22 mouse cellular contexts compared by ENCODE assay signal in the genomic region with DNA sequence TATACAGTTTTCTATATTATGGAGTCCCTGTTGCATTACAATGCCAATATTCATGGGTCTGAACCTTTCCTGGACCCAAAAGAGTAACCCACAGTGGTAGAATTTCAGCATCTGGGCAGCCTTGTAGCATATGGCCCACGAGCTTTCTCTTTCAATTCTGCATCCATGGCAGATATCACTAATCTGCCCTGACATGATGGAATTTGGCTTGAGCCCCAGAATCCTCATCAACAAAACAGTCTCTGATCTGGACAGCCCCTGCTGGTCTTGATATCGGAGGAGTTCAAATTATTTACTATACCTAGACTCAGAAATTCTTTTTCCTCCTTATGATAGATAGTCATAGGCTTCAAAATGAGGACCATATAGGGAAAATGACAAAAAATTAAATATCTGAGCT.
"Had no signal": no experiment of that assay in that cellular context is flagged by ENCODE, and none has a peak within 500 bp of the region (broad histone marks: within the 10 kb centered on the region; RNA-seq: fewer than 3 reads in every experiment).

No protein-coding gene starts in this region.

- DNase-seq: gastrocnemius, postnatal 14 days; gastrocnemius, postnatal 36 days; heart, adult 11 months; heart, adult 2 months; heart, postnatal 14 days; heart, postnatal 36 days; kidney, adult 11 months; kidney, adult 2 months; kidney, postnatal 10 days; kidney, postnatal 36 days; layer of hippocampus, adult 9-11 months; layer of hippocampus, postnatal 36 days had no signal

- H3K36me3 ChIP-seq: heart, embryonic 13.5 days; heart, embryonic 15.5 days; hindbrain, embryonic 13.5 days; hindbrain, embryonic 15.5 days; limb, embryonic 13.5 days; limb, embryonic 15.5 days; liver, embryonic 12.5 days had no signal

- H3K27ac ChIP-seq: heart, adult 2 months; heart, embryonic 13.5 days; heart, embryonic 15.5 days; hindbrain, embryonic 13.5 days; hindbrain, embryonic 15.5 days; limb, embryonic 13.5 days; limb, embryonic 15.5 days; liver, embryonic 12.5 days; liver, embryonic 14.5 days had no signal

- H3K4me3 ChIP-seq: heart, adult 2 months; heart, embryonic 13.5 days; heart, embryonic 15.5 days; hindbrain, embryonic 13.5 days; hindbrain, embryonic 15.5 days; limb, embryonic 13.5 days; limb, embryonic 15.5 days; liver, embryonic 12.5 days had no signal

- ATAC-seq: intestine, embryonic 16.5 days; liver, embryonic 12.5 days had no signal

- H3K9ac ChIP-seq: heart, embryonic 13.5 days; heart, embryonic 15.5 days; hindbrain, embryonic 13.5 days; hindbrain, embryonic 15.5 days; limb, embryonic 13.5 days; limb, embryonic 15.5 days; liver, embryonic 12.5 days; liver, embryonic 14.5 days had no signal

- H3K4me2 ChIP-seq: heart, embryonic 11.5 days; heart, embryonic 13.5 days; heart, embryonic 15.5 days; hindbrain, embryonic 13.5 days; hindbrain, embryonic 15.5 days; limb, embryonic 13.5 days; limb, embryonic 15.5 days; liver, embryonic 12.5 days had no signal

- H3K4me1 ChIP-seq: heart, embryonic 13.5 days; hindbrain, embryonic 13.5 days; hindbrain, embryonic 15.5 days; limb, embryonic 15.5 days; liver, embryonic 12.5 days had no signal

- H3K9me3 ChIP-seq: heart, embryonic 13.5 days; heart, embryonic 15.5 days; hindbrain, embryonic 13.5 days; hindbrain, embryonic 15.5 days; limb, embryonic 13.5 days; limb, embryonic 15.5 days; liver, embryonic 12.5 days had no signal

- H3K27me3 ChIP-seq: heart, embryonic 13.5 days; heart, embryonic 15.5 days; hindbrain, embryonic 13.5 days; limb, embryonic 13.5 days; limb, embryonic 15.5 days; liver, embryonic 12.5 days had no signal
